Mouse (Mus musculus): ENCODE data around the gene Actg2. TPM values are rescaled to one million over a fixed set of nuclear protein-coding genes. Genes with fewer than 3 reads are reported as not detected.
A peak's percentile ranks its signal among the peaks of the same experiment; 100 is the strongest.

Gene Actg2
- polyA plus RNA-seq, 1 experiment from 2014 or later: 2,265 TPM

DNA sequence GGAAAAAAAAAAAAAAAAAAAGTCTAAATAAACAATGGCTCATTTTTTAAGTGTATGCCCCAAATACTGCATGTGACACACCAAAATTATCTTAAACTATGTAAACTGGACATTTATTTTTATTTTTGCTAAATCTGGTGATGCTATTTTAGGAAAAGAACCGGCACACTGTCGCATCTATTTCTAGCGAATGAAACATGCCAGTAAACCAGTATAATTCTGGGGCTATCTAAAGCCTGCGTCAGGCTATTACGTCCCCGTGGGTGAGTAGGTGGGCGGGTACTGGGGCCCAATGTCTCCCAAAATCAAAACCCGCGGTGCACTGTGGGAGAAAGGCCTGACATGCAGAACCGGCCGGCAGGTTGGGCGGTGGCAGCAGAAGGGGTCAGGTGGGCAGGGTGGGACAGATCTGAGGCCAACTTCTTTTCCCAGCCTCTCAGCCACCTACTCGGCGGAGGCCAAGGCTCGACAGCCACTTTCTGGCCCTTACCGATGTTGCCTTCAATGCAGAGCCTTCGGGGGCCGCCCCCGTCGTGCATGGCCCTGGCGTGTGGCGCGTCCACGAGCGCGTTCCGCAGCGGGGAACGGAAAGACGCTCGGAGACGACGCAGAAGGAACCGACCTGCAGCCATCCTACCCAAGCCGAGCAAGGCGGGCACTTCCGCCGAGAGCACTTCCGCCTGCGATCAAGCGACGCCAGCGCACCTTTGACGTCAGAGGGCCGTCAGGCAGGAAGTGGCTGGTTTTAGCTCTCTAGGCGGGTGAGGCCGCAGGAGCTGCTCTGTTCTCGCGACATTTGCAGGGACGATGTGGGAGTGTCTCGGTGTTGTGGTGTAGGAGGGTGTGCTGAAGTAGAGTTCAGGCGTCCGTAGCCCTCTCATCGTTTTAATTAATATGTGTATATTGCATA is 29.6 kb downstream of the Actg2 start, which contains the start of gene Dguok:
TSS of gene Dguok (minus strand) at position 712 of the 910 bp plus-strand sequence.
- ATAC-seq: peak; percentile 96
- Histone ChIP-seq H3K27ac (ENCODE audit: low read depth, low read length) (peak within 1 kb of the TSS; percentile 85), H3K27me3 (replicated peaks; ENCODE audit: control insufficient read depth, insufficient read depth, low read length) (no peaks in the 10 kb centered on the region), H3K9ac (ENCODE audit: low read depth, low read length) (peak within 1 kb of the TSS; percentile 69), H3K4me1 (replicated peaks; ENCODE audit: control insufficient read depth, insufficient read depth, low read length) (no peaks in the 10 kb centered on the region), H3K36me3 (ENCODE audit: control insufficient read depth, insufficient read depth) (no peaks in the 10 kb centered on the region), H3K9me3 (ENCODE audit: control insufficient read depth) (no peaks in the 10 kb centered on the region), H3K4me2 (replicated peaks; ENCODE audit: low read depth) (peak within 1 kb of the TSS; percentile 86), H3K4me3 (ENCODE audit: low read depth, low read length) (peak within 1 kb of the TSS; percentile 67)
- WGBS: under 1% methylated on average over 54 of the region's 54 CpGs
- no peak for TF ChIP-seq CTCF (IDR thresholded peaks at IDR 0.05; ENCODE audit: low read depth)

DNA sequence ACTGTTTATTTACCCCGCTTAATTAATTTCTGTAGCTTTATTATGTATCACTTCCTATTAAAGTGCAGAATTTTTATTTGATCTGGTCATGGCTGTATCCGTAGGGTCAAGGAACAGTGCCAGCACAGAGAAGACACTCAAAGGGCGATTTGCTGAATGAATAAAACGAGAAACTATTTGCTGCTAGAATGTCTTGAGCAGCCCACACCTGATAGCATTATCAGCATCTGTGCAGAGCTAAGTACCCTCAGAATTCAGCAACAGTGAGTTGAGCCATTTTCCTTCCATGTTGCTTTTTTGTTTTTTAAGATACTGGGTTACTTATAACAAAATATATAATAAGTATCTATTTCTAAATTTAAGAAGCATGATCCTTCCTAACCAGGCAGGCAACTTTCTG is 30.5 kb downstream of the Actg2 start:
- TF ChIP-seq CTCF (IDR thresholded peaks at IDR 0.05; ENCODE audit: low read depth): no peak
- H3K36me3 ChIP-seq (ENCODE audit: control insufficient read depth, insufficient read depth): no peaks in the 10 kb centered on the region
- ATAC-seq: no peak
- H3K9ac ChIP-seq (ENCODE audit: low read depth, low read length): 0 out of 2 replicates have a peak overlapping the region, but pooled peaks have one; percentile 11
- H3K27me3 ChIP-seq (replicated peaks; ENCODE audit: control insufficient read depth, insufficient read depth, low read length): no peaks in the 10 kb centered on the region
- H3K9me3 ChIP-seq (ENCODE audit: control insufficient read depth): no peaks in the 10 kb centered on the region
- 88% methylated on average over 4 of the region's 4 CpGs for WGBS
- H3K4me1 ChIP-seq (replicated peaks; ENCODE audit: control insufficient read depth, insufficient read depth, low read length): no peaks in the 10 kb centered on the region
- H3K4me3 ChIP-seq (ENCODE audit: low read depth, low read length): no peak overlapping the region
- peak overlapping the region; percentile 86; the same call in 1 of the 2 replicates for H3K4me2 ChIP-seq (replicated peaks; ENCODE audit: low read depth)
- H3K27ac ChIP-seq (ENCODE audit: low read depth, low read length): no peak overlapping the region

DNA sequence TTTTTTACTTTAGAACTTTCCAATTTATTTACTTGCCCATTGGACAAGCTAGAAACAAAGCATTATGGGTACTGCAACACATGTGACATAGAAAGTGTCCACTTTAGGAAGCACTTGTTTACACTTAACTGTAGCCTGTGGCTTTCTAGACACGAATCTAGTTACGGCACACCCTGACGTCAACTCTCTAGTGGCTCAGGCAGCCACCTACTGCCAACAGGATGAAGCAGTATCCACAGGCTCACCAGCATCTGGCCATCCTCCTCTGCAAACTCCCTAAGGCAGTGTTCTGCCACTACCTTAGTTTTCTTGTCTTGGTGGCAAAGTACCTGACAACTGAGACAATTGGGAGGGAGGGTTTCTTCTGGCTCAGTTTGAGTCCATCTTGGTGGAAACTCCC is 32.7 kb downstream of the Actg2 start:
- no peaks in the 10 kb centered on the region for H3K9me3 ChIP-seq (ENCODE audit: control insufficient read depth)
- H3K9ac ChIP-seq (ENCODE audit: low read depth, low read length): no peak overlapping the region
- H3K27me3 ChIP-seq (replicated peaks; ENCODE audit: control insufficient read depth, insufficient read depth, low read length): no peaks in the 10 kb centered on the region
- 0 out of 2 replicates have a peak, but pooled peaks cover 2% of the 10 kb centered on the region for H3K36me3 ChIP-seq (ENCODE audit: control insufficient read depth, insufficient read depth)
- no peak for TF ChIP-seq CTCF (IDR thresholded peaks at IDR 0.05; ENCODE audit: low read depth)
- no peak overlapping the region for H3K27ac ChIP-seq (ENCODE audit: low read depth, low read length)
- no peak overlapping the region for H3K4me3 ChIP-seq (ENCODE audit: low read depth, low read length)
- WGBS: 87% methylated on average over 3 of the region's 3 CpGs
- H3K4me1 ChIP-seq (replicated peaks; ENCODE audit: control insufficient read depth, insufficient read depth, low read length): no peaks in the 10 kb centered on the region
- H3K4me2 ChIP-seq (replicated peaks; ENCODE audit: low read depth): no peak overlapping the region
- ATAC-seq: no peak

DNA sequence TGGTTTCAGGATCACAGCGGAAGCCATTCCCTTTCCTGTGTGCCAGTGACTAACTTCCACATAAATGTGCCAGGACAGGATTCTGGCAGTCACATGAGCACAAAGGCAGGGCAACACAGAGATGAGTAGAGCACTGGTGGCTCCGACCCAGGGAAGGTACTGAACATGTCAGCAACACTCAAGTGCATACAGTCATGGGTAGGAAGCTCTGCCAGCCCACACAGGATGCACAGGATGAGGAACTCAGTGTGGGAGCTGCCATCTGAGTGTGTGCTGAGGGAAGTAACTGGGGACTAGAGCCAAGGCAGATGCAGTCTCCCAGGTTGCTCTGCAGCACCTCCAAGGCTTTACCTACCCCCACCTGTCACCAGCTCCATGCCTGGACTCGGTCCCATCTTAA is 33.4 kb downstream of the Actg2 start:
- no peak for TF ChIP-seq CTCF (IDR thresholded peaks at IDR 0.05; ENCODE audit: low read depth)
- Histone ChIP-seq H3K36me3 (ENCODE audit: control insufficient read depth, insufficient read depth) (0 out of 2 replicates have a peak, but pooled peaks cover 9% of the 10 kb centered on the region), H3K4me1 (replicated peaks; ENCODE audit: control insufficient read depth, insufficient read depth, low read length) (no peaks in the 10 kb centered on the region), H3K9ac (ENCODE audit: low read depth, low read length) (no peak overlapping the region), H3K27ac (ENCODE audit: low read depth, low read length) (0 out of 2 replicates have a peak overlapping the region, but pooled peaks have one; percentile 1), H3K4me2 (replicated peaks; ENCODE audit: low read depth) (no peak overlapping the region), H3K4me3 (ENCODE audit: low read depth, low read length) (no peak overlapping the region), H3K9me3 (ENCODE audit: control insufficient read depth) (no peaks in the 10 kb centered on the region), H3K27me3 (replicated peaks; ENCODE audit: control insufficient read depth, insufficient read depth, low read length) (no peaks in the 10 kb centered on the region)
- 83% methylated on average over 3 of the region's 3 CpGs for WGBS
- no peak for ATAC-seq

DNA sequence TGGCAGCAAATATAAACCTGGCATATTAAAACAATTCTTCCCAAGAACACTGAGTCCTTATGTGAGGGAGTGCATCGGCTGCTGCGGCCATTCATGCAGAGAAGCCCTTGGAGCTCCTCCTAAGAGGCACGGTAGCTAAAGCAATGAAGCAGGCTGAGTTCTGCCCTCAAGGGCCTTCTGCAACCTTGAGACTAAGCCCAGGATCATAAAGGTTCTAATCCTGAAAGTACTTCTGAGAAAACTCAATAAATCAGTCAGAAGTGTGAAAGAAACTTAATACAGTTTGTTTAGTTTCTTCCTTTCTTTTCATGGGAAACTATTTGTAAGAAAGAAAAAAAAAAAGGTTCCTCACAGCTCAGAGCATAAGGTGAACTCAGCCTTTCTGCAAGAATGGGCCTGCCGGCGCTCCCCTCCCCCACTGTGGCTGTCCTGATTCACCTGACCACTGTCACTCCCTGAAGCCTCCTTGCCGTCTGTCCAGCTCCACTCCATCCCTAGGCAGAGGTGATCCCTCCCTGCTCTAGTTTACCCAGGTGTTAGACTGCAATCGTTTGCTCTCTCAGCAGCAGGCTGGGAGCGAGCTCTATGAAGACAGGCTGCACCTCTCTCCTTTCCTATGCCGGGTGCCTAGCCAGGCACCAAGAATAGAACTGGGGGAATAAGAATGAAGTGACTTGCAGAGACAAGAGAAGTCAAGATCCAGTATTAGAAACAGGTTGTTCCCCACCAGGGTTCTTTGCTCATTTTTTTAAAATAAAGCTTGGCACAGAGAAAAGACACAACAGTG is 34.3 kb downstream of the Actg2 start:
- WGBS: 51% methylated on average over 9 of the region's 9 CpGs
- ATAC-seq: no peak
- no peak for TF ChIP-seq CTCF (IDR thresholded peaks at IDR 0.05; ENCODE audit: low read depth)
- no peaks in the 10 kb centered on the region for H3K9me3 ChIP-seq (ENCODE audit: control insufficient read depth)
- H3K4me2 ChIP-seq (replicated peaks; ENCODE audit: low read depth): no peak overlapping the region
- no peaks in the 10 kb centered on the region for H3K27me3 ChIP-seq (replicated peaks; ENCODE audit: control insufficient read depth, insufficient read depth, low read length)
- no peak overlapping the region for H3K4me3 ChIP-seq (ENCODE audit: low read depth, low read length)
- H3K36me3 ChIP-seq (ENCODE audit: control insufficient read depth, insufficient read depth): 0 out of 2 replicates have a peak, but pooled peaks cover 10% of the 10 kb centered on the region
- no peaks in the 10 kb centered on the region for H3K4me1 ChIP-seq (replicated peaks; ENCODE audit: control insufficient read depth, insufficient read depth, low read length)
- H3K9ac ChIP-seq (ENCODE audit: low read depth, low read length): no peak overlapping the region
- no peak overlapping the region for H3K27ac ChIP-seq (ENCODE audit: low read depth, low read length)

DNA sequence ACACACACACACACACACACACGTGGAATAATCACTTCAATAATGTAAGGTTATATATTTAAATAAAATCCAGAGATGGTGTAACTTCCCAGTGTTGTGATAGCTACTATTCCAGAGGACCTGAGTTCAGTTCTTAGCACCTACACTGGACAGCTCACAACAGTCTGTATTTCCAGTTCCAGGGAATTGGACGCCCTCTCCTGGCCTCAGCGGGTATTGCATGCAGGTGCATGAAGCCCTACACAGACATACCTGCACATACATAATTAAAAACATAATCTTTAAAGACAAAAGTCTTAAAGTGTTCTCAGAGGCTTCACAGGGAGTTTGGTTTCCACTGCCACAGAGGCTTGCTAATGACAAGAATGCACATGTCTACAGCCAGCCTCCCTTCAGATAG is 35.6 kb downstream of the Actg2 start:
- ATAC-seq: no peak
- Histone ChIP-seq H3K27me3 (replicated peaks; ENCODE audit: control insufficient read depth, insufficient read depth, low read length) (no peaks in the 10 kb centered on the region), H3K9ac (ENCODE audit: low read depth, low read length) (no peak overlapping the region), H3K36me3 (ENCODE audit: control insufficient read depth, insufficient read depth) (peaks cover 17% of the 10 kb centered on the region; the same call in 1 of the 2 replicates), H3K9me3 (ENCODE audit: control insufficient read depth) (no peaks in the 10 kb centered on the region), H3K4me3 (ENCODE audit: low read depth, low read length) (no peak overlapping the region), H3K4me2 (replicated peaks; ENCODE audit: low read depth) (no peak overlapping the region), H3K27ac (ENCODE audit: low read depth, low read length) (no peak overlapping the region), H3K4me1 (replicated peaks; ENCODE audit: control insufficient read depth, insufficient read depth, low read length) (no peaks in the 10 kb centered on the region)
- peak; percentile 60 for TF ChIP-seq CTCF (IDR thresholded peaks at IDR 0.05; ENCODE audit: low read depth)
- 59% methylated on average over 3 of the region's 3 CpGs for WGBS
